Mouse (Mus musculus) ES-Bruce4 (cell line): Measurements from ENCODE around the gene P2ry2. TPM values are rescaled to one million over a fixed set of nuclear protein-coding genes. Genes with fewer than 3 reads are reported as not detected.

Source experiments
- H3K27ac ChIP-seq: 2 replicates; pipeline ENCODE4 v1.5.1; 2012; ENCODE audit warnings: low read length, inconsistent platforms; ENCODE audit not compliant: insufficient read depth
- H3K27me3 ChIP-seq: 2 replicates; pipeline ENCODE4 v1.6.1; 2012; ENCODE audit warnings: mild to moderate bottlenecking, low read length, inconsistent platforms; ENCODE audit not compliant: control insufficient read depth, poor library complexity, insufficient read depth, severe bottlenecking
- H3K36me3 ChIP-seq: 2 replicates; pipeline ENCODE4 v1.6.1; 2012; ENCODE audit warnings: inconsistent platforms, mild to moderate bottlenecking, low read length, moderate library complexity; ENCODE audit not compliant: control insufficient read depth, poor library complexity, insufficient read depth, severe bottlenecking
- H3K4me1 ChIP-seq: one replicate; pipeline ENCODE4 v1.8.1; 2011; ENCODE audit warnings: low read length; ENCODE audit not compliant: control insufficient read depth, insufficient read depth
- H3K4me3 ChIP-seq: 2 replicates; pipeline ENCODE4 v1.5.1; 2011; ENCODE audit warnings: low read depth, mild to moderate bottlenecking, low read length
- H3K9ac ChIP-seq: 2 replicates; pipeline ENCODE4 v1.6.1; 2012; ENCODE audit warnings: low read depth, mild to moderate bottlenecking, inconsistent platforms; ENCODE audit not compliant: poor library complexity, severe bottlenecking
- H3K9me3 ChIP-seq: replicated peaks from 2 replicates; pipeline ENCODE4 v1.6.1; 2012; ENCODE audit warnings: mild to moderate bottlenecking, low read length, inconsistent platforms; ENCODE audit not compliant: control insufficient read depth, poor library complexity, insufficient read depth, severe bottlenecking
- CTCF ChIP-seq: IDR thresholded peaks from one replicate; pipeline ENCODE4 v1.8.1; 2011; ENCODE audit warnings: low read depth, low read length
- EP300 ChIP-seq: IDR thresholded peaks from 2 replicates; pipeline ENCODE4 v1.6.1; 2011; ENCODE audit warnings: low read depth, low read length; ENCODE audit not compliant: insufficient read depth
- POLR2A ChIP-seq: IDR thresholded peaks from one replicate; pipeline ENCODE4 v1.8.1; 2011; ENCODE audit warnings: low read length; ENCODE audit not compliant: insufficient read depth
- polyA plus RNA-seq: library from polyadenylated mRNA; stranded (reverse); fragments of >200 nt; gene quantifications from 2 replicates; pipeline ENCODE4 v1.2.4, GENCODE M21; 2011; ENCODE audit warnings: low read depth; ENCODE audit not compliant: missing spikeins, insufficient read depth, insufficient read length

P2ry2 gene
- polyA plus RNA-seq, 1 experiment: 0.96 TPM

DNA sequence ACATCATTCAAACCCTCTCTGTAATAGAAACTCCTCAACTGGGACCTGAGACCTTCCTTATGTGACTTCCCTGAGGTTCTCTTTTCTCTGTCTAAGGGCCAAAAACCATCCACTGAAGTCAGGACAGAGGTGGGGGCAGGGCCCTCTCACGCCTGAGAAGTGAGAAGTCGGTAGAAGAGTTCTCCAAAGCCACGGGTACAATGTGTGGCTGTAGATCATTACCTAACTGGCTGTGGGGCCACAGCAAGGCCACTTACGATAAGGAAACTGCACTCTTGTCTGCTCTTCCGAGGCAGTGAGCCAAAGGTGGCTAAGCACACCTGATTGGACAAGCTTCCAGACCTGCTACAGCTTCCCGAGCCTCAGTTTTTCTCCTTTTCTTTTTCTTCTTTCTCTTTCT is 16.8 kb upstream of the P2ry2 start:
- no peaks in the 10 kb centered on the region for H3K4me1 ChIP-seq
- TF ChIP-seq POLR2A: no peak
- no peak for TF ChIP-seq CTCF
- TF ChIP-seq EP300: no peak
- H3K27me3 ChIP-seq: no peaks in the 10 kb centered on the region
- H3K4me3 ChIP-seq: no peak overlapping the region
- no peaks in the 10 kb centered on the region for H3K9me3 ChIP-seq
- no peak overlapping the region for H3K27ac ChIP-seq
- no peaks in the 10 kb centered on the region for H3K36me3 ChIP-seq
- H3K9ac ChIP-seq: no peak overlapping the region

DNA sequence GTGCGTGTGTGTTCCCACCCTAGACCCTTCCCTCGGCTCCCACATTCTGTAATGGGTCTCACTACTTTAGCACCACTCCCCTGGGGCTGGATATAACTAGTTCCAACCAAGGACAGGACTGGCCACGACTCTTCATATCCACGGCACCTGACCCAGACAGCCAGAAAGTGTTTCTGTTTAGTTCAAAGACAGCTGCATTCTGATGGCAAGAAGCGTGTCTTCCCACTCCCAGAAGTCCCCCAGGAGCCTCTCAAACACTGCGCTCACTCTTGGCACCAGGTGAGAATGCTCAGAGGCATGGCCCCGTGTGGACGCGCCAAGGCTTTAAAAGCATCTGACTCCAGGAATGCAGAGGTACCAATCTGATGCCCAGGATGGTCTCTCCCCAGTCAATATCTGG is 16.3 kb upstream of the P2ry2 start:
- Histone ChIP-seq H3K36me3 (no peaks in the 10 kb centered on the region), H3K9me3 (no peaks in the 10 kb centered on the region), H3K27me3 (no peaks in the 10 kb centered on the region), H3K4me1 (no peaks in the 10 kb centered on the region), H3K27ac (no peak overlapping the region), H3K9ac (no peak overlapping the region), H3K4me3 (no peak overlapping the region)
- TF ChIP-seq CTCF (no peak), POLR2A (no peak), EP300 (no peak)

DNA sequence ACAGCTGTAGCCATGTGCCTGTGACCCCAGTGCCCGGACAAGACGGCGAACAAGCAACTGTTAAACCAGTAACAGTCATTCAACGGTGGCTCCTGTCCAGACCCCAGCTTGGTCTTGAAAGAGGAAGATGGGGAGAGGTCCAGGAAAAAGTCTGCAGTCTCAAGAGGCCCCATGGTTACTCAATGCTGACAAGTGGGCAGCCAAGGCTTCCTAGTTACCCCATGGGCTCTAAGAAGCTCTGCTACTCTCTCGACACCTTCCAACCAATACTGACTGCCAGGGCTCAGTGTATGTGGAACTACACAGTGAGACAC is 15.7 kb upstream of the P2ry2 start:
- Histone ChIP-seq H3K4me1 (no peaks in the 10 kb centered on the region), H3K36me3 (no peaks in the 10 kb centered on the region), H3K27me3 (no peaks in the 10 kb centered on the region), H3K9ac (no peak overlapping the region), H3K4me3 (no peak overlapping the region), H3K27ac (no peak overlapping the region), H3K9me3 (no peaks in the 10 kb centered on the region)
- TF ChIP-seq POLR2A (no peak), CTCF (no peak), EP300 (no peak)

DNA sequence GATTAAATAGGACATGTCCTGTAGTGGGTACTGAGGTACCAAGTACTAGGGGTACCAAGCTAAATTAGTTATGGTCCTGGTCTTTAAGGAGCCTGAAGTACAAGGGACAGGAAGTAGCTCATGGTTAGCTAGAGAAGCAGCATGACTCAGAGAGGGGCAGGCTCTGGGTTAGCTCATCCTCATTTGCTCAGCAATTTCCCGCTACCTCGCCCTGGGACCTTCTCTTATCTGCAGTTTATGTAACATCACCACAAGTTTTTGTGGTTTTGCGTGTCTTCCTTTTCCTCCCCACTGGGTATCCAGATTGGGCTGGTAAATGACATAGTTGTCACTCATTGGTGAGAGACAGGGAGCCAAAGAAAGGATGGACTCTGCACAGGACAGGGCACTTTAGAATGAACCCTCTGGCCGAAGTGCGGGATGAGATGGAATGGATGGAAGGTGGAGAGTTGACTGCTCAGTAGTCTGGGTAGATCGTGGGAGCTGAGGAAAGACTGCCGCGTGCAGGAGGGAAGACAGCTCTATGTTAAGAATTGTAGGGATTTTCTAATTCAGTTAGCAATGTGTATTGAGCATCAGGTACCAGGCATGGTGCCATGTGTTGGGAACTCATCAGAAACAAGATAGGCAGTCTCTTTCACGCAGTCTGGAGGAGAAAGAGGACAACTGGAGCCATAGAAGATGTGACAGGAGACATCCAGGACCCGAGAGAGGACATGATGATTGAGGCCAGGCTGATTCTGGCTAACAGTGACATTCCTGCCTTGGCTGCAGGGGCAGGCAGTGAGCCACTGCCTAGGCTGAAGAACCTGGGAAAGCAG is 15.2 kb upstream of the P2ry2 start:
- Histone ChIP-seq H3K9me3 (no peaks in the 10 kb centered on the region), H3K27me3 (no peaks in the 10 kb centered on the region), H3K36me3 (no peaks in the 10 kb centered on the region), H3K4me1 (no peaks in the 10 kb centered on the region), H3K4me3 (no peak overlapping the region), H3K27ac (no peak overlapping the region), H3K9ac (no peak overlapping the region)
- TF ChIP-seq CTCF (no peak), EP300 (no peak), POLR2A (no peak)

DNA sequence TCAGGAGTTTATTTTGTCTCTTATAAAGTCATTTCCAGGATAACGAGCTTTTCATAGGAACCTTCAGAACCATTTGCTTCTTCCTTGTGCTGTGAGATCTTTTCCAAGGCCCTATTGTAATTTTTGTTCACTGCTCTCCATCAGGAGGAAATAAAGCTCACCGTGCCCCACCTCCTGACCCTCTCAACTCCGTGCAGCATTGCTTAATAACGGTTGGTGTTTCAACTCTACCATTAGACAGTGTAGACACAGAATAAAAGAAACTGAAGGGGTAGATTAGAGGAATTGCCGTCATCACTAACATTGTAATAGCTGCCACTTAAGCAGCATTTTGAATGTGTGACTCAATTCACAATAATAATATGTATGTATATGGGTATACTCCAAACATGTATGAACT is 14.2 kb upstream of the P2ry2 start:
- Histone ChIP-seq H3K9me3 (no peaks in the 10 kb centered on the region), H3K36me3 (no peaks in the 10 kb centered on the region), H3K27ac (no peak overlapping the region), H3K4me3 (no peak overlapping the region), H3K4me1 (no peaks in the 10 kb centered on the region), H3K27me3 (no peaks in the 10 kb centered on the region), H3K9ac (no peak overlapping the region)
- TF ChIP-seq EP300 (no peak), POLR2A (no peak), CTCF (no peak)

DNA sequence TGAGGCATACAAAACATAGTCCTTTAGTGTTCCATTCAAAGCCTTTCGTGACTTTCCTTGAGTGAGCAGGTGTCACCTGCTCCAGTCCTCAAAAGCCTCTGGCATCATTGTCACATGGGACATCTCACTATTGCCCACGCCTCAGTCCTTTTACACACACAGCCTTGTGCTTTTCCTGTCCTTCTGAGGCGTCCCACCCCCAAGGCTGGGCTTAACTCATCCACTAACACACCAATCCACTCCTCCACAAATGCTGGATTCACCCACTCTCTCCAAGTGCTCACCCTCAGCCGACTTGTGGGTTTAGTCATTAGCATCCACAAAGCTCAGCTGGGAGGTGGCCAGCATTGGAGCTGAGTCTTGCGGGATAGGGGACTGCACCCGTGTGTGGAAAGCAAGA is 4.8 kb upstream of the P2ry2 start:
- Histone ChIP-seq H3K9ac (no peak overlapping the region), H3K27ac (no peak overlapping the region), H3K27me3 (no peaks in the 10 kb centered on the region), H3K4me1 (no peaks in the 10 kb centered on the region), H3K4me3 (no peak overlapping the region), H3K9me3 (no peaks in the 10 kb centered on the region), H3K36me3 (no peaks in the 10 kb centered on the region)
- TF ChIP-seq CTCF: no peak
- no peak for TF ChIP-seq POLR2A
- TF ChIP-seq EP300: no peak
